In the genomic region with DNA sequence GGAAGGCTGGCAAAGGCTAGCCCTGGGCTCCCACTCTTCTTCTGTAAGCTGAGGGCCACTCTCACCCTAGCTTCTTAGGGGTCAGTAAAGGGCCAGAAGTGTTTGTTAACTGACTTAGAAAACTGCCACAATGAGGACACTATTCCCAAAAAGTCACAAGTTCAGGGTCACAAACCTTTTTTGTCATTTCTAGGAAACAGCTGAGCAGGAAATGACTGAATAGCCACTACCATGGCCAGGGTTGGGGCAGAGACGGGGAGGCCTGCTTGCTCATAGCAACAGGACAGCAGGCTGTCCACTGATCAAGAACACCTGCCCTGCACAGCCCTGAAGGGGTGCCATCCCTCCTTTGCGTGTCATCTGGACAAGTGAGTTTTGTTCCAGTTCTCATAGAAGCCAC, we compare ENCODE assay signal across 27 mouse cellular contexts. TPM values are rescaled to one million over a fixed set of nuclear protein-coding genes. Genes with fewer than 3 reads are reported as not detected.
"Had no signal": no experiment of that assay in that cellular context is flagged by ENCODE, and none has a peak within 500 bp of the region (broad histone marks: within the 10 kb centered on the region; RNA-seq: fewer than 3 reads in every experiment).

No protein-coding gene starts in this region.

- H3K9me3 ChIP-seq: heart, embryonic 10.5 days; heart, embryonic 12.5 days; hindbrain, embryonic 10.5 days; hindbrain, embryonic 12.5 days; intestine, embryonic 15.5 days; limb, embryonic 10.5 days; limb, embryonic 12.5 days; liver, embryonic 13.5 days had no signal

- H3K4me1 ChIP-seq: heart, embryonic 12.5 days; limb, embryonic 12.5 days had no signal

- H3K4me3 ChIP-seq: heart, adult 2 months; heart, embryonic 10.5 days; heart, embryonic 12.5 days; hindbrain, embryonic 10.5 days; hindbrain, embryonic 12.5 days; intestine, embryonic 15.5 days; layer of hippocampus, adult 2 months; left cerebral cortex, adult 2 months; limb, embryonic 10.5 days; limb, embryonic 12.5 days; liver, embryonic 13.5 days had no signal

- H3K36me3 ChIP-seq: heart, embryonic 10.5 days; heart, embryonic 12.5 days; intestine, embryonic 15.5 days; liver, embryonic 13.5 days had no signal

- H3K27me3 ChIP-seq: heart, embryonic 12.5 days; hindbrain, embryonic 12.5 days; intestine, embryonic 15.5 days; limb, embryonic 12.5 days had no signal

- DNase-seq: gastrocnemius, postnatal 14 days; gastrocnemius, postnatal 36 days; heart, adult 11 months; heart, adult 2 months; heart, postnatal 10 days; heart, postnatal 4 days; kidney, adult 8-10 months; kidney, postnatal 14 days; liver; liver, embryonic 13.5 days had no signal

- H3K27ac ChIP-seq: heart, adult 2 months; heart, embryonic 10.5 days; hindbrain, embryonic 10.5 days; hindbrain, embryonic 12.5 days; hindbrain, embryonic 14.5 days; intestine, embryonic 15.5 days; layer of hippocampus, adult 2 months; left cerebral cortex, adult 2 months; limb, embryonic 10.5 days; limb, embryonic 12.5 days; liver, embryonic 13.5 days had no signal

- ATAC-seq: hindbrain, embryonic 16.5 days; inflammation-experienced regulatory T-cells, adult 6 months; intestine, embryonic 15.5 days; intestine, postnatal 0 days had no signal

RNA-seq across cellular contexts. Expression of gene Flywch2, which starts 8.7 kb away (rescaled TPM):
- total RNA-seq: gastrocnemius, adult 18-20 months; gastrocnemius, adult 8-10 months had no signal

RNA-seq across cellular contexts. Expression of gene Kremen2, which starts 31.5 kb away (rescaled TPM):
- total RNA-seq: gastrocnemius, adult 18-20 months; gastrocnemius, adult 8-10 months; gastrocnemius, postnatal 14 days; gastrocnemius, postnatal 36 days; heart, adult 2 months; heart, postnatal 10 days; heart, postnatal 25 days; heart, postnatal 4 days had no signal
- polyA plus RNA-seq: heart, embryonic 14.5 days had no signal
